Mouse (Mus musculus): ENCODE data around the gene Hist1h3e. TPM values are rescaled to one million over a fixed set of nuclear protein-coding genes. Genes with fewer than 3 reads are reported as not detected.
"Not testable (repeated sequence)": the region's sequence is repeated elsewhere in the genome, so short reads cannot be mapped to it uniquely, and the experiment has no call there.

The Hist1h3e gene
- polyA plus RNA-seq, 1 experiment: 1.5 TPM

DNA sequence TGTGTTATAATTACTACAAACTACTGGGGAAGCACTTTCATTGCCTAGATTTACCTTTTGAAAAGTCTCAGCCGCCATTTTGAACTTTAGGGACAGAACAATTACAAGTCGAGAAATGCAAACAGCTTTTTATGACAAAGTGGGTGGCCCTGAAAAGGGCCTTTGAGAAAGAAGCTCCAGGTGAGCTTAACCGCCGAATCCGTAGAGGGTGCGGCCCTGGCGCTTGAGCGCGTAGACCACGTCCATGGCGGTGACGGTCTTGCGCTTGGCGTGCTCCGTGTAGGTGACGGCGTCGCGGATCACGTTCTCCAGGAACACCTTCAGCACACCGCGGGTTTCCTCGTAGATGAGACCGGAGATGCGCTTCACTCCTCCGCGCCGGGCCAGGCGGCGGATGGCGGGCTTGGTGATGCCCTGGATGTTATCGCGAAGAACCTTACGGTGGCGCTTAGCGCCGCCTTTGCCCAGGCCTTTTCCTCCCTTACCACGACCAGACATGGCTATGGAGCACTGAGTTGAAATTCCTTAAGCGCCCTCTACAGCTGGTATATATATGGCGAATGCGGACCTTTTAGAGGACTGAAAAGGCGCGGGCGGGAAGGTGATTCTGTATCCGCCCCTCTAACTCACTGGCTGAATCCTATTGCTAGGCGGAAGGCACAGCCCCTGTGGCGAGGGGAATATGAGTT, 10.9 kb downstream of the Hist1h3e start, which contains the start of gene Hist1h4f:
TSS of gene Hist1h4f (minus strand) at position 503 of the 689 bp plus-strand sequence.
- Histone ChIP-seq H3K4me3 (replicated peaks; ENCODE audit: insufficient read depth, low read depth, low read length) (peak within 1 kb of the TSS; percentile 42), H3K27ac (ENCODE audit: insufficient read depth, low read length) (0 out of 2 replicates have a peak within 1 kb of the TSS, but pooled peaks have one; percentile 3)
- peak; percentile 91; the same call in 1 of the 2 replicates for TF ChIP-seq POLR2A (IDR thresholded peaks at IDR 0.05; ENCODE audit: borderline replicate concordance, insufficient read depth, low read length)
- peak; percentile 12; the same call in 1 of the 2 replicates for TF ChIP-seq CTCF (IDR thresholded peaks at IDR 0.05; ENCODE audit: borderline replicate concordance, insufficient read depth, low read depth, low read length)
- H3K4me1 ChIP-seq (ENCODE audit: control insufficient read depth, insufficient read depth, low read length); H3K27me3 ChIP-seq (ENCODE audit: control insufficient read depth, insufficient read depth, low read length): not testable (repeated sequence)
- DNase-seq: peak; percentile 88 to 92
- WGBS: under 1% methylated on average over 47 of the region's 47 CpGs

DNA sequence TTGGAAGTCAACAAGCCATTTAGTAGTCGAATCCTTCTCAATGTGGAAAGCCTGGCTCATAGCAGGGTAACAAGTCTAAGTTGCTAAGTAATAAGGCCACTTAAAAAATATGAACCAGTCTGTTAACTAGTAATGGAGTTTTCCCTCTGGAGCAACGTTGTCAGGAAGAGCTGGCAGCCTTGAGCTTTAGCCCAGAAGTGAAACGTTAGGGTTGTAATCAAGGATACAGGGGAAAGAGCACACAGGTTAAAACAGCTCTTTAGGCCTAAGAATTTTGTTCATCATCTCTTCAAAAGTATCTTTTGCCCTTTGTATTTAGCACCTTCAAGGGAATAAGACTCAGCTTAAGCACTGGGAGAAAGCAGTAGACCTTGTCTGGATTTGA, 11.4 kb downstream of the Hist1h3e start:
- 15% methylated on average over 3 of the region's 3 CpGs for WGBS
- TF ChIP-seq POLR2A (IDR thresholded peaks at IDR 0.05; ENCODE audit: borderline replicate concordance, insufficient read depth, low read length) (no peak), CTCF (IDR thresholded peaks at IDR 0.05; ENCODE audit: borderline replicate concordance, insufficient read depth, low read depth, low read length) (no peak)
- H3K27ac ChIP-seq (ENCODE audit: insufficient read depth, low read length): no peak overlapping the region
- H3K4me3 ChIP-seq (replicated peaks; ENCODE audit: insufficient read depth, low read depth, low read length): no peak overlapping the region
- DNase-seq: no peak
- no peaks in the 10 kb centered on the region for H3K27me3 ChIP-seq (ENCODE audit: control insufficient read depth, insufficient read depth, low read length)
- no peaks in the 10 kb centered on the region; the same call in 1 of the 2 replicates for H3K4me1 ChIP-seq (ENCODE audit: control insufficient read depth, insufficient read depth, low read length)

DNA sequence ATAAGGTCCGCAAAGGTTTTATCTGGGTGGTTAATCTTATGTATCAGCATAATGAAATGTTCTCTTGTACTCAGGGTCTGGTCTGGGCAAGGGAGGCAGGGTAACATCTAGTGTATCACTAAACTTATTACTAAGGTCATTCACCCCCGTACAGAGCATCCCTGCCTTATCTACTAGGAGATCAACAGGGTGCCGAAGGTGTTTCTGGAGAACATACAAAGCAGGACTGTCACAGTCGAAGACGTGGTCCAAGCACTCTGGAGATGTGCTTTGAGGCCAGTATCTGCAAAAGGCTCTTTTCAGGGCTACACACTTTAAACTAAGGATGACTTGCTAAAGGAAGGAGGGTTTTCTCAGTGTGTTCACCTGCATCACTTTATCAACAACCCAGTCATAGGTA, 15.5 kb downstream of the Hist1h3e start:
- no peak for DNase-seq
- no peaks in the 10 kb centered on the region for H3K4me1 ChIP-seq (ENCODE audit: control insufficient read depth, insufficient read depth, low read length)
- TF ChIP-seq CTCF (IDR thresholded peaks at IDR 0.05; ENCODE audit: borderline replicate concordance, insufficient read depth, low read depth, low read length) (no peak), POLR2A (IDR thresholded peaks at IDR 0.05; ENCODE audit: borderline replicate concordance, insufficient read depth, low read length) (no peak)
- no peak overlapping the region for H3K27ac ChIP-seq (ENCODE audit: insufficient read depth, low read length)
- H3K4me3 ChIP-seq (replicated peaks; ENCODE audit: insufficient read depth, low read depth, low read length): no peak overlapping the region
- WGBS: 80% methylated on average over 5 of the region's 5 CpGs
- no peaks in the 10 kb centered on the region for H3K27me3 ChIP-seq (ENCODE audit: control insufficient read depth, insufficient read depth, low read length)

DNA sequence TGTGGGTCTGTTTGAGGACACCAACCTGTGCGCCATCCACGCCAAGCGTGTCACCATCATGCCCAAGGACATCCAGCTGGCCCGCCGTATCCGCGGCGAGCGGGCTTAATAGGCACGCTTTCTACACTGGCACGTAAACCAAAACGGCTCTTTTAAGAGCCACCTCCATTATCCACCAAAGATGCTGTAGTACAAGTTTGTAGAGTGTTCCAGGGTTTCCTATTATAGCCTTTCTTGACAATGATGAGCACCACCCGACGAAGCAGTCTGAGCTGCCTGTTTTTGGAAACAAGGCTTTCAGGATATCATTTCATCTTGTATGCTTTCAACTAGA, 17.4 kb downstream of the Hist1h3e start:
- not testable (repeated sequence) for H3K4me1 ChIP-seq (ENCODE audit: control insufficient read depth, insufficient read depth, low read length); H3K27ac ChIP-seq (ENCODE audit: insufficient read depth, low read length); H3K27me3 ChIP-seq (ENCODE audit: control insufficient read depth, insufficient read depth, low read length)
- WGBS: 1% methylated on average over 13 of the region's 14 CpGs
- DNase-seq: peak in 1 of 2 experiments; percentile 49
- peak overlapping the region; percentile 15 for H3K4me3 ChIP-seq (replicated peaks; ENCODE audit: insufficient read depth, low read depth, low read length)

DNA sequence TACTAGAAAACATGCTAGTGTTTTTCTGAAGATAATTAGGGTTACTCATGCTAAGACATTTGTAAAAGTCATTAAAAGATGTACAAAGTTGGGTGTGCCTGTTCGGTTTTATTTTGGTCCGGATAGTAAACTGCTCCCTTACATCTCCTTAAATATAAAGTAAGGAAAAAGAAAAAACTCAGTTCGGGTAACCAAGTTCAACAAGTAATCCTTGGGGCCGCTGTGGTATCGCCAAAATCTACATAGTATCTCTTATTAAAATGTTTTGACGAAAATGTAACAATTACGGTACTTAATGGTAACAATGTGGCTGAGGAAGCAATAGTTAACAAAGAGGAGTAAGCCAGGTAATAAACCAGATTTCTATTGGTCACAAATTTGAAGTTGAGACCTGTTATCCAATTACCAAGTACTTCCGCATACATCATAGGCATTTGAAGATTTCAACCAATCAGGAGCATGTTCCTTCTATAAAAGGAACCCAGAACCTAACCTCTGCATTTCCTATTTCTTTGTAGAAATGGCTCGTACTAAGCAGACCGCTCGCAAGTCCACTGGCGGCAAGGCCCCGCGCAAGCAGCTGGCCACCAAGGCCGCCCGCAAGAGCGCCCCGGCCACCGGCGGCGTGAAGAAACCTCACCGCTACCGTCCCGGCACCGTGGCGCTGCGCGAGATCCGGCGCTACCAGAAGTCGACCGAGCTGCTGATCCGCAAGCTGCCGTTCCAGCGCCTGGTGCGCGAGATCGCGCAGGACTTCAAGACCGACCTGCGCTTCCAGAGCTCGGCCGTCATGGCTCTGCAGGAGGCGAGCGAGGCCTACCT, 18.0 kb downstream of the Hist1h3e start, which contains the start of gene Hist1h3f:
TSS of gene Hist1h3f (plus strand) at position 88 of the 822 bp plus-strand sequence.
- H3K27me3 ChIP-seq (ENCODE audit: control insufficient read depth, insufficient read depth, low read length): no peaks in the 10 kb centered on the region
- WGBS: under 1% methylated on average over 29 of the region's 45 CpGs
- TF ChIP-seq POLR2A (IDR thresholded peaks at IDR 0.05; ENCODE audit: borderline replicate concordance, insufficient read depth, low read length): peak; percentile 84; the same call in 1 of the 2 replicates
- no peak for TF ChIP-seq CTCF (IDR thresholded peaks at IDR 0.05; ENCODE audit: borderline replicate concordance, insufficient read depth, low read depth, low read length)
- peak; percentile 82 to 92 for DNase-seq
- H3K27ac ChIP-seq (ENCODE audit: insufficient read depth, low read length): peak within 1 kb of the TSS; percentile 86; the same call in 1 of the 2 replicates
- no peaks in the 10 kb centered on the region for H3K4me1 ChIP-seq (ENCODE audit: control insufficient read depth, insufficient read depth, low read length)
- H3K4me3 ChIP-seq (replicated peaks; ENCODE audit: insufficient read depth, low read depth, low read length): peak within 1 kb of the TSS; percentile 64

DNA sequence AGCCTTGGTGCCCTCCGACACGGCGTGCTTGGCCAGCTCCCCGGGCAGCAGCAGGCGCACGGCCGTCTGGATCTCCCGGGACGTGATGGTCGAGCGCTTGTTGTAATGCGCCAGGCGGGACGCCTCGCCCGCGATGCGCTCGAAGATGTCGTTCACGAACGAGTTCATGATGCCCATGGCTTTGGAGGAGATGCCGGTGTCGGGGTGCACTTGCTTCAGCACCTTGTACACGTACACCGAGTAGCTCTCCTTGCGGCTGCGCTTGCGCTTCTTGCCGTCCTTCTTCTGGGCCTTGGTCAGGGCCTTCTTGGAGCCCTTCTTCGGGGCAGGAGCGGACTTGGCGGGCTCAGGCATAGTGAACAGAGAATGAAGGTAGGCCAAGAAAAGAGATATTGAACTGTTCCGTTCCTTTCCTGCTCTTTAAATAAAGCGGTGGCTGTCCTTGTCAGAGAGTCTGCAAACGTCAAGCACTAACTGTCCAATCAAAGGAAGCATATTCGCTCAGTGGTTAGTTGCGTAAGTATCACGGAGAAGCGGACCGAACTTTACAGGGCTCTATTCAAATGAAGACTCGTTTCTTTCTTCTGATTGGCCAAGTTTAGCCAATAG, 19.1 kb downstream of the Hist1h3e start, which contains the start of gene Hist1h2bh:
TSS of gene Hist1h2bh (minus strand) at position 394 of the 609 bp plus-strand sequence.
- H3K4me1 ChIP-seq (ENCODE audit: control insufficient read depth, insufficient read depth, low read length); H3K27ac ChIP-seq (ENCODE audit: insufficient read depth, low read length); H3K27me3 ChIP-seq (ENCODE audit: control insufficient read depth, insufficient read depth, low read length): not testable (repeated sequence)
- WGBS: under 1% methylated on average over 40 of the region's 42 CpGs
- peak within 1 kb of the TSS; percentile 64 for H3K4me3 ChIP-seq (replicated peaks; ENCODE audit: insufficient read depth, low read depth, low read length)
- peak; percentile 62 to 76 for DNase-seq

DNA sequence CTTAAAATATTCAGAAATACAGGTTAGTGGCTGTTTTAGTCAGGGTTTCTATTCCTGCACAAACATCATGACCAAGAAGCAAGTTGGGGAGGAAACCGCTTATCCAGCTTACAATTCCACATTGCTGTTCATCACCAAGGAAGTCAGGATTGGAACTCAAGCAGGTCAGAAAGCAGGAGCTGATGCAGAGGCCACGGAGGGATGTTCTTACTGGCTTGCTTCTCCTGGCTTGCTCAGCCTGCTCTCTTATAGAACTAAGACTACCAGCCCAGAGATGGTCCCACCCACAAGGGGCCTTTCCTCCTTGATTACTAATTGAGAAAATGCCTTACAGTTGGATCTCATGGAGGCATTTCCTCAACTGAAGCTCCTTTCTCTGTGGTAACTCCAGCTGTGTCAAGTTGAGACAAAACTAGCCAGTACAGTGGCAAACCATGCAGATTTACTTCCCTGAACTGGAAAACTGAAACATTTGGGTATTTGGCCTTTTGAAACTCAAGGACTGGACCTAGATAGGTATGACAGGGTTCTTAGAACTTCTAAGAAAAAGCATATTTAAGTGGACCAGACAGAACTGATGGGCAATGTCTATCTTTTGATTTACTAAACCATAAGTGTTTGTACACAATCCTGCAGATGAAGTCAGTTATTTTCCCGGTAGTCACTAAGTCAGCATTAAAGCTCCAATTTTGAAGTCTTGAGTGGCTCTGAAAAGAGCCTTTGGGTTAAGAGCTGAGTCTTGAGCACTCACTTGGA, 19.8 kb downstream of the Hist1h3e start:
- H3K4me1 ChIP-seq (ENCODE audit: control insufficient read depth, insufficient read depth, low read length); H3K27ac ChIP-seq (ENCODE audit: insufficient read depth, low read length); DNase-seq; H3K4me3 ChIP-seq (replicated peaks; ENCODE audit: insufficient read depth, low read depth, low read length); H3K27me3 ChIP-seq (ENCODE audit: control insufficient read depth, insufficient read depth, low read length): not testable (repeated sequence)
- WGBS: 19% methylated on average over 3 of the region's 3 CpGs
